Mouse (Mus musculus) MEL (cell line): Measurements from ENCODE around the gene Tet3.

ENCODE experiments used
- CHD2 ChIP-seq: IDR thresholded peaks from 2 replicates; pipeline ENCODE4 v1.6.1; 2011; ENCODE audit warnings: low read length, improper control_type of control experiment
- CTCF ChIP-seq, 3 experiments: IDR thresholded peaks in 2 of 3; conservative IDR thresholded peaks in 1 of 3; 2 replicates each; pipeline ENCODE4 v1.5.1; 2011 to 2012; ENCODE audit warnings: low read length in 3 of 3, low read depth in 2 of 3, mild to moderate bottlenecking in 2 of 3, improper control_type of control experiment in 1 of 3, inconsistent platforms in 1 of 3, mixed read lengths in 1 of 3, moderate library complexity in 1 of 3; ENCODE audit not compliant: control insufficient read depth in 1 of 3, insufficient read depth in 1 of 3, poor library complexity in 1 of 3, severe bottlenecking in 1 of 3
- ETS1 ChIP-seq: IDR thresholded peaks from 2 replicates; pipeline ENCODE4 v1.6.1; 2012; ENCODE audit warnings: low read depth, mild to moderate bottlenecking, inconsistent platforms, low read length, improper control_type of control experiment, moderate library complexity
- GABPA ChIP-seq: IDR thresholded peaks from 2 replicates; pipeline ENCODE4 v1.6.1; 2012; ENCODE audit warnings: low read depth, mild to moderate bottlenecking, inconsistent platforms, low read length, improper control_type of control experiment, moderate library complexity
- GATA1 ChIP-seq: IDR thresholded peaks from 2 replicates; pipeline ENCODE4 v1.6.1; 2011; ENCODE audit warnings: low read depth, low read length, improper control_type of control experiment
- MAZ ChIP-seq: IDR thresholded peaks from 2 replicates; pipeline ENCODE4 v1.6.1; 2012; ENCODE audit warnings: low read depth, mild to moderate bottlenecking, inconsistent platforms, low read length, improper control_type of control experiment
- MXI1 ChIP-seq: IDR thresholded peaks from 2 replicates; pipeline ENCODE4 v1.6.1; 2011; ENCODE audit warnings: mild to moderate bottlenecking, low read depth, low read length, improper control_type of control experiment
- POLR2A ChIP-seq, 2 experiments: IDR thresholded peaks; 2 replicates each; pipeline ENCODE4 v1.6.1; 2011 to 2012; ENCODE audit warnings: low read length in 2 of 2, mild to moderate bottlenecking in 2 of 2, control low read depth in 1 of 2, improper control_type of control experiment in 1 of 2, low read depth in 1 of 2, moderate library complexity in 1 of 2; ENCODE audit not compliant: control insufficient read depth in 1 of 2, insufficient read depth in 1 of 2, poor library complexity in 1 of 2
- TCF12 ChIP-seq: IDR thresholded peaks from 2 replicates; pipeline ENCODE4 v1.6.1; 2014; ENCODE audit warnings: low read depth, mild to moderate bottlenecking, inconsistent platforms, low read length, improper control_type of control experiment, moderate library complexity
- ZNF384 ChIP-seq: IDR thresholded peaks from 2 replicates; pipeline ENCODE4 v1.6.1; 2012; ENCODE audit warnings: low read depth, mild to moderate bottlenecking, inconsistent platforms, low read length, improper control_type of control experiment

DNA sequence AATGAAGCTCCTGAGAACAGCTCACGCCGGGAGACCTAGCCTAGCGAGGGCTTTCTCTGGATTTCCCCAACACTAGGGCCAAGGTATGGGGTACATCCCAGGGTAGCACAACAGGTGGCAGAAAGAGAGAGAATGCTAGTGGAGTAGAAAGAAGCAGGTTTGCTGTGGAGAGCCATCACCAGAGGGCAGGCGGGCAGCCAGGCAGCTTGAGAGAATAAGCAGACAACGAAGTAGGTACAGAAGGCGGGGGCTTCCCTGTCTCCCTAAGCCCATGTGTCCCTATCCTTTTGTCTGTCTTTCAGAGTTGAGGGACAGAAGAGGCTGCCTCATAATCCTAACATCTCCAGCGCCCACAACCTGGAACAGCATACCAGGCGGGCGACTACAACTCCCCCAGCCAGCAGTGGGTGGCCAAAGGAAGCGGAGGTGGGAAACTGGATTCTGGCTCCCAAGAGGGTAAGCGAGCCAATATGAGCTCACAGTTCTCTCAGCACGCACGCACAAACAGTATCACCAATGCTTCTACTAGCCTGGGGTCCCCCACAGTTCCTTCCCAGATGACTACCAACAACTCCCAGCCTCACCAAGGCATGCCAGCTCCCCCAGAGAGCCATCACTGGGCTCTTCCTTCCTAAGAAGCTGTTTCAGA lies 19.6 kb downstream of the Tet3 start:
- TF ChIP-seq GATA1: no peak
- TF ChIP-seq POLR2A (IDR thresholded peaks at IDR 0.05; ENCODE audit: control insufficient read depth in 1 of 2, insufficient read depth in 1 of 2, low read depth in 1 of 2, low read length in 2 of 2, poor library complexity in 1 of 2): no peak
- no peak for TF ChIP-seq GABPA
- no peak for TF ChIP-seq MXI1
- no peak for TF ChIP-seq CTCF (IDR thresholded peaks at IDR 0.05 in 2 of 3, conservative IDR thresholded peaks at IDR 0.05 in 1 of 3; ENCODE audit: control insufficient read depth in 1 of 3, insufficient read depth in 1 of 3, low read depth in 2 of 3, low read length in 3 of 3, poor library complexity in 1 of 3, severe bottlenecking in 1 of 3)
- no peak for TF ChIP-seq MAZ
- TF ChIP-seq ETS1: no peak
- TF ChIP-seq CHD2: no peak
- no peak for TF ChIP-seq TCF12
- TF ChIP-seq ZNF384: no peak
